Mouse (Mus musculus): ENCODE results near the gene B4galnt1. TPM values are rescaled to one million over a fixed set of nuclear protein-coding genes. Genes with fewer than 3 reads are reported as not detected.

B4galnt1 gene
- polyA plus RNA-seq, 1 experiment, result 60.5 TPM

DNA sequence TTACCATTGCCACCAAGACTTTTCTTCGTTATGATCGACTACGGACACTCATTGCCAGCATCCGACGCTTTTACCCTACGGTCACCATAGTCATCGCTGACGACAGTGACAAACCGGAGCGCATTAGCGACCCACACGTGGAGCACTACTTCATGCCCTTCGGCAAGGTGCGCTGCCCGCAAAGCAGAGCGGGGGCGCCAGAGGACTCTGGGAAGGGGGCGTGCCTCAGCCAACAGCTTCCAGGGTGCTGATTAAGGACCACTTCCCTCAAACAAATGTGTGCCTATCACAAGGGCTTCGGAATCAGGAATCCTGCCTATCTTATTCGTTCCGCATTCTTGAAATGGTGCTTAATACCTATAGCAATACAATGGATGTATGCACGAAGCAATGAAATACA is 5.0 kb downstream of the B4galnt1 start:
- no peak for DNase-seq (ENCODE audit: low read depth)

GRCm38 (mm10) chr10:127170837-127171272 is 5.8 kb downstream of the B4galnt1 start:
- no peak for DNase-seq (ENCODE audit: low read depth)

DNA sequence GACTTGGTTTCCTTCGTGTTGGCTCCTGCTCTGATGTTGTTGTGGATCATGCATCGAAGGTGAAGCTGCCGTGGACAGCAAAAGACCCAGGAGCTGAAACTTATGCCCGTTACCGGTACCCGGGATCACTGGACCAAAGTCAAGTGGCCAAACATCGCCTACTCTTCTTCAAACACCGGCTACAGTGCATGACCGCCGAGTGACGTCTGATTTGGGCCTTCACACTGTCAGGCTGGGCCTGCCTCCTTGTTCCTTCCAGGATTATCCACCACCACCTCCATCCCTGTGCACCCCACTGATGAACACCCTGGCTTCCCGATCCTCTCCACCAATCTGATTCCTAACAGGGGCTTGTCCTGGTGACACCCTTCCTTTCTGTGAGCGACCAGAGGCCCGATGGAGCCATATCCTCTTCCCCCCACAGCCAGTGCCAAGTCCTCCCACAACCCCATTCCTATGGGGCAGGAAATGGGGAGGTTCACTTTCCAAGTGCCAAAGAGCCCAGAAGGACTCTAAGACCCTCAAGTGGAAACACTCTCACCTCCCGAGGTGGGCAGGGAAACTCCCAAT is 6.7 kb downstream of the B4galnt1 start:
- no peak for DNase-seq (ENCODE audit: low read depth)

DNA sequence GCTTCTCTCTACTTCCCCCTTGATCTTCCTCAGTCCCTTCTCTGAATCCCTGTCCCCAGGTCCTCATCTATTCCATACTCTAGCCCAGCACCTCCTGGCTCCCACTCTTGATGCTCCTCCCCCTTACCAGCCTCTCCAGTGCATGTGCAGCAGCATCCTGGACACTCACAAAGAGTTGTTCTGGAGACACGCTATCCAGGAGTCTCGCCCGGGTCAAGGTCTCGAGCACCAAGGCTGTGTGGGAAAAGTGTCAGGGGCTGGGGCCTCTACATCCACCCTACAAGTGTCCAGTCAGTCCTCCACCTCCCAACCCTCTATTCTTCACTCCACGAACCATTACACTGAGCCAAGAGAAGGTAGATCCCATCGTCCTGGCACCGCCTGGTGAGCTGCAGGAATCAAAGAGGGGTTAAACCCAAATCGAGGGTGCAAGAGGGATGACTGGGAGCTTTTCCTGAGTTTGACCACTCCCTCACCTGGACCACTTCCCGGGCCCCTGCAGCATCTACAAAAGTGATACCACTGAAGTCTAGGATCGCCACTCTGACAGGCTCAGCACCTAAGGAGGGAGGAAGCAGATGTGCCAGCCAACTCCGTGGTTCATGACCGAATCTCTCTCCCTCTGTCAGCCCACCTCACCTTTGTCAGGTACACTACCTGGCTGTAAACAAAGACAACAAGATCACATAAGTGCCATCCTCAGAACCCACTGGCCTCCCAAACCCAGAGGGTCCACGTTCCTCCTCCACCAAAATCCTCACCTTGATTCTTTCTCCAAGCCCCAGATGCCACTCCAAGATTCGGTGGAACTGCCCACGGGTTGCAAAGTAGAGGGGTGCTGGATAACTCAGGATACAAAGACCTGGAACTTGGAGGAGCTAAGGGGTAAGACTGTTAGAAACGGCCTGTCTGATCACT is 8.4 kb downstream of the B4galnt1 start:
- DNase-seq (ENCODE audit: low read depth), result no peak

GRCm38 (mm10) chr10:127174170-127174569 is 9.1 kb downstream of the B4galnt1 start:
- DNase-seq (ENCODE audit: low read depth), result no peak

DNA sequence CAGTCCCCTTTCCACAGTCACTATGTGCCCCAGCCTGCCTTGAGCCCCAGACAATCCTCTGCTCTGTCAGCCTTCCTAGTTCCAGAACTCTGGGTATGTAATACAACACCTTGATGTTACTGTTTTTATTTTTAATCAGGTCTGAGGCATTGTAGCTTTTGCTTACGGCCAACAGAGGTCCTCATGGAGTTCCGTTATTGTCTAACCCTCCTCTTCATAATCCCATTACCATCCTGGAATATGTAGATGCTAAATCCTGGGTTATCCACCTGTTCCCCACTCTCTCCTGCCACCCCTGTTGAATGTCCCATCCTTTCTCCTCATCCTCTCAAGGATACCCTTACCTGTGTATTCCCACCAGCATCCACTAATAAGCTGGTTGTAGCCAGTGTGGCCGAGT is 11.2 kb downstream of the B4galnt1 start:
- DNase-seq (ENCODE audit: low read depth), result no peak

DNA sequence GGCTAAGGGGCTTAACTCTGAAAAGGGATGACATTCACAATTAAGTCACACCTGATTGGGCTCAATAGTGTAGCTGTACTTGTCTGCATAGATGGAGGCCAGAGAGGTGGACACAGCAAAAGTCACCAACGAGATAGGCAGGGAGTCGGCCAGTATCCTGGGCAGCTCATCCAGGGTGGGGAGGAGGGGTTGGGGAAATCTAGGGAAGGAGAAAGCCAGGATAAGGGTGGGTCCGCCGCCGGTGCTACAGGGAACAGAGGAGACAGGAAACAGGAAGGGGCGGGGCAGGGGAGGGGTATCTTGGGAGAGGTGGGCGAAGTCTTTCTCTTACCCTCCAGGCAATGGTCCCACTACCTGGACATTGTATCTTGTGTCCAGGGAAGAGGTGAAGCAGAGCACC is 11.7 kb downstream of the B4galnt1 start:
- DNase-seq (ENCODE audit: low read depth), result no peak

DNA sequence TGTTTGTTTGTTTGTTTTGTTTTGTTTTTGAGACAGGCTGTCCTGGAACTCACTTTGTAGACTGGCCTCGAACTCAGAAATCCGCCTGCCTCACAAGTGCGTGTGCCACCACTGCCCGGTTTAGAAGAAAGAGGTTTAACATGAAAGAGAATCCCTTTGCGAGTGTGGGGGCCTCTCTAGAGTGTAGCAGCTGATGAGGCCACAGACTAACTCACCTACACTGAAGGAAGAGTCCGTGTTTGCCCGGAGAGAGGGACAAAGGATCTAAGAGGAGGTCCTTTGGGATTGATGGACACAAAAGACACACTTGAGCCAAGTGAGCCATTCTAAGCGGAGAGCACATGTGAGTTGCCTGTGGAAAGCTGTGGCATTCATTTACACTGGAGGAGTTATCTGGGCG is 12.2 kb downstream of the B4galnt1 start:
- no peak for DNase-seq (ENCODE audit: low read depth)

DNA sequence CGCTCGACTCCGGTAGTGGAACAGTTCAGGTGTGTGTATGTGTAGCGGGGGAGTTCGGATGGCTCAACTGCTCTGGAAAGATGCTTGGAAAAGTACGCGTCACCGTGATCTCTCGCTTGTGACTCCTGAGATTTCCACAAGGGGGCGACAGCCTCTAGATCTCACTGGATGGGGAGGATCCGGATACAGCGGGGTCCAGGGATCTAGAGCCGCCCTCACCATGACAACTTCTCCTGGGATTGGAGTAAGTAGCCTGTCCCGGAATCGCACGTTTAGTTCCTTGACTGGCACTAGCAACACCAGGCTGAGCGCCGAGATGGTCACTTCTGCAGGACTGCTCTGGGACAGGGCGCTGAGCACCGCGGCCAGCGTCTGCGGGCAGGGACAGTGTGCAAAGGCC is 12.7 kb downstream of the B4galnt1 start:
- no peak for DNase-seq (ENCODE audit: low read depth)

GRCm38 (mm10) chr10:127178286-127179027 is 13.4 kb downstream of the B4galnt1 start:
- DNase-seq (ENCODE audit: low read depth), result no peak

- DNase-seq (ENCODE audit: low read depth), result no peak
Observed at GRCm38 (mm10) chr10:127179871-127180694, 15.1 kb downstream of the B4galnt1 start, which contains the start of gene Slc26a10. Gene Slc26a10 (minus strand): TSS chr10:127180645.

DNA sequence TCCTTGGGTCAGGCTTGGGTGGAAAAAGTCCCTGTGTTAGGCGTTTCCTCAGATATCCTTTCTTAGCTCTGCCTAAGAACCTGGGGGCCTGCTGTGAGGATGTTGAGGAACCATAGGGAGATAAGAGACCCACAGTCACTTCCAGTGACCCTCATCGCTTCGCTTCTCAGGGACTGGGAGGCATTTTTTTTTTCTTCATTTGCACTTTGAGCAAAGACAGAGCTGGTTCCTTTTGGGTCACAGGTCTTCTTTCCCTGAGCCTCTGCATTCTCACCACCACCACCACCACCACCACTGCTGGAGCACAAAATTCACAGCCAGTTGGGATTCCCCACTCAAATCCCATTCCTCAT is 15.6 kb downstream of the B4galnt1 start:
- DNase-seq (ENCODE audit: low read depth), result no peak

GRCm38 (mm10) chr10:127181566-127181965 is 16.5 kb downstream of the B4galnt1 start:
- no peak for DNase-seq (ENCODE audit: low read depth)

GRCm38 (mm10) chr10:127182624-127183023 is 17.6 kb downstream of the B4galnt1 start:
- DNase-seq (ENCODE audit: low read depth), result no peak

- DNase-seq (ENCODE audit: low read depth), result no peak
Observed at GRCm38 (mm10) chr10:127183759-127184158, 18.7 kb downstream of the B4galnt1 start.

GRCm38 (mm10) chr10:127185101-127185500 is 20.1 kb downstream of the B4galnt1 start:
- DNase-seq (ENCODE audit: low read depth), result no peak

GRCm38 (mm10) chr10:127185506-127185905 is 20.5 kb downstream of the B4galnt1 start:
- DNase-seq (ENCODE audit: low read depth), result no peak

GRCm38 (mm10) chr10:127186451-127186850 is 21.4 kb downstream of the B4galnt1 start:
- no peak for DNase-seq (ENCODE audit: low read depth)

DNA sequence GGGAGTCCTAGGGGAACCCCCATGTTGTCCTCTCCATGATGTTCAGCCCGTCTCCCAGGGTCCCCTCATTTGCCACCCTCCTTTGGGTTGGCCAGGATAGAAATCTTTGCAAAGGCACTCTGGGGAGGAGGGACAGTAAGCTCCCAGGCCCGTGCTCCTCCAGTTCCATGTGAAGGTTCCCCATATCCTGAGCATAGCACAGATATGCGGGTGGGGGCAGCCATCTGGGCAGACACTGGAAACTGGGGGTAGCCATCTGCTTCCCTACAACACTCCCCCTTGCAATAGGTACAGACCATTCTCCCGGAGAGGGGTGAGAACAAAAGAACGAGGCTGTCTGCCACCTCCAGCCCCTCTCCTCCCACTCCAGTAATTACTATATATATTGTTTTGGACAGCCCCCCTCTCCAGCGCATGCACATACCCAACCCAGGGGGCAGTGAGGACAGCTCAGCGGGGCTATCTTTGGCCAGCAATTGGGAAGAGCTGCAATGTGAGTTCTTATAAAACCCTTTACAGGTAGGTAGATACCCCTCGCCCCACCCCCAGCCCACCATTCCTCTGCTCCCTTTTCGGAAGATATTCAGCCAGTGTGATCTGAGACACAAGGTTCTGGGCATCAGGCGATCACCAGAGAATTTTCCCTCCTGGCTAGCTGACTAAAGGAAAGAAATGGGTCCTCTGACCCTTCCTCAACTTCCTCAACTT is 22.5 kb downstream of the B4galnt1 start:
- DNase-seq (ENCODE audit: low read depth), result no peak

DNA sequence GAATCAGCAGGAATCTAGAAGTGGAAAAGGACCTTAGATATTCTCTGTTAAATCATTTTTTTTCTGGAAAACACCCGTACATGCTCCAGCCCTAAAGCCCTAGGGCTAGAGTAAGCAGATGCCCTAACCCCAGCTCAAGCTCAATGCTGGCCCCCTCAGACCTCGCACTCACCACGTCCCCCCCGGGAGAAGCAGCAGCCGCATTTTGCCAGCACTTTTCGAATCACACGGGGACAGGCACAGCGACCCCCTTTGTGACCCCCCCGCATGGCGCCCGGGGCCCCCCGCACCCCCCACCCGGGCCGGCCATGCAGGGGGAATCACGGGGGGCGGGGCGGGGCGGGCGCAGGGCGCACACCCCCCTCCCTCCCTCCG is 23.0 kb downstream of the B4galnt1 start:
- DNase-seq (ENCODE audit: low read depth), result no peak
